Mouse (Mus musculus): Measurements from ENCODE around the gene Myh10.
"Not testable (repeated sequence)": the region's sequence is repeated elsewhere in the genome, so short reads cannot be mapped to it uniquely, and the experiment has no call there.

The Myh10 gene

GRCm38 (mm10) chr11:68787222-68787621 lies 95.9 kb downstream of the Myh10 start:
- in situ Hi-C loops (cut with MboI; ENCODE audit: low sequenced_read_pairs) = no loop called here

- in situ Hi-C loops (cut with MboI; ENCODE audit: low sequenced_read_pairs) = no loop called here
These were observed 99.4 kb downstream of the Myh10 start for GRCm38 (mm10) chr11:68790720-68791119.

DNA sequence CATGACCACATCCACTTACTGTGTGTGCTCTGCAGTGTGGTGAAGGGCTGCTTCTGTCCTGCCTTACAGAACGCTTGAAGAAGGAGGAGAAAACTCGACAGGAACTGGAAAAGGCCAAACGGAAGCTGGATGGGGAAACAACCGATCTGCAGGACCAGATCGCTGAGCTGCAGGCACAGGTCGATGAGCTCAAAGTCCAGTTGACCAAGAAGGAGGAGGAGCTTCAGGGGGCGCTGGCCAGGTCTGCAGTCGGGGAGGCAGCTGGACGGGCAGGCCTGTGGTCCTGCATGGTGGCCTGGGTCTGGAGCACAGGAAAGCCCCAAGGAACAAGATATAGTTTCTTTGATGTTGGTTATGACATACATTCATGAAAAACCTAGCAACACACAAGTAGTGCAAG lies 100.4 kb downstream of the Myh10 start:
- in situ Hi-C loops (cut with MboI; ENCODE audit: low sequenced_read_pairs) = no loop called here

DNA sequence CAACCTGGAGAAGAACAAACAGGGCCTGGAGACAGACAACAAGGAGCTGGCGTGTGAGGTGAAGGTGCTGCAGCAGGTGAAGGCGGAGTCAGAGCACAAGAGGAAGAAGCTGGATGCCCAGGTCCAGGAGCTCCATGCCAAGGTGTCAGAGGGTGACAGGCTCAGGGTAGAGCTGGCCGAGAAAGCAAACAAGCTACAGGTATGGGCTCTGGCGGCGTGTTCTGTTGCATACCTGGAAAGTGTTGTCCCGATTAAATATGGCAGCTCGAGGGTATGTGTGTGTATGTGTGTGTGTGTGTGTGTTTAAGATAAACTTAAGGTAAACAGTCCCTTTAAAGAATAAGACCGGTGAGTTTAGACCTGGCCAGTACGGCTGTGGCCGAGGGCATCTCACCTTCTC lies 106.9 kb downstream of the Myh10 start:
- in situ Hi-C loops (cut with MboI; ENCODE audit: low sequenced_read_pairs) = no loop called here

DNA sequence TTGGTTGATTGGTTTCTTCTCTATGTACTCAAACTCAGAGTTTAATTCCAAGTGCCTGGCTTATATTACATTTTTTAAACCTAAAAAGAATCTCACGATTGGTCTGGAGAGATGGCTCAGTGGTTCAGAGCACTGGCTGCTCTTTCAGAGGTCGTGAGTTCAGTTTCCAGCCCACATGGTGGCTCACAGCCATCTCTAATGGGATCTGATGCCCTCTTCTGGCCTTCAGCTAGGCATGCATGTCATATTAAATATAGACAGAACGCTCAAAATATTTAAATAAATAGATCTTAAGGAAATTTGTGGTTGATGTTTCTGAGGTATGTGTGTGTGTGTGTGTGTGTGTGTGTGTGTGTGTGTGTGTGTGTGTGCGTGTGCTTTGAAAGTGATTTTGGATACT lies 113.8 kb downstream of the Myh10 start:
- in situ Hi-C loops (cut with MboI; ENCODE audit: low sequenced_read_pairs) = no loop called here

GRCm38 (mm10) chr11:68807787-68808186 lies 116.4 kb downstream of the Myh10 start:
- in situ Hi-C loops (cut with MboI; ENCODE audit: low sequenced_read_pairs) = no loop called here

GRCm38 (mm10) chr11:68811881-68812577 lies 120.7 kb downstream of the Myh10 start:
- in situ Hi-C loops (cut with MboI; ENCODE audit: low sequenced_read_pairs) = no loop called here

DNA sequence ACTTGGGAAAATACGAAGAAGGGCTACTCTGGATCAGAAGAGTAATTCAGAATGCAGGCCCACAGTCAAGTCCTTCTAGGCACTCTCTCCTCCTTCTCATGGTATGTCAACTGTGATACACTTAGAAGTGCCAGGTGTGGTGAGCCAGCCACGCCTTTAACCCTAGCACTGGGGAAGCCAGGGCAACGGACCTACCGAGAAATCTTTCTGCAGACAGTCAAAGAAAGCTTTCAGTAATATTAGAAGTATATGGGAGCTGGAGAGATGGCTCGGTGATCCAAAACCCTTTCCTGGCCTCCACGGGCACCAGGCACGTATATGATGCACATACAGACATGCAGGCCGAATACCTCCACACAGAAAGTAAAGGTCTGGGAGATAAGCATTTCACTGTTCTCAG lies 127.1 kb downstream of the Myh10 start:
- in situ Hi-C loops (cut with MboI; ENCODE audit: low sequenced_read_pairs) = no loop called here

DNA sequence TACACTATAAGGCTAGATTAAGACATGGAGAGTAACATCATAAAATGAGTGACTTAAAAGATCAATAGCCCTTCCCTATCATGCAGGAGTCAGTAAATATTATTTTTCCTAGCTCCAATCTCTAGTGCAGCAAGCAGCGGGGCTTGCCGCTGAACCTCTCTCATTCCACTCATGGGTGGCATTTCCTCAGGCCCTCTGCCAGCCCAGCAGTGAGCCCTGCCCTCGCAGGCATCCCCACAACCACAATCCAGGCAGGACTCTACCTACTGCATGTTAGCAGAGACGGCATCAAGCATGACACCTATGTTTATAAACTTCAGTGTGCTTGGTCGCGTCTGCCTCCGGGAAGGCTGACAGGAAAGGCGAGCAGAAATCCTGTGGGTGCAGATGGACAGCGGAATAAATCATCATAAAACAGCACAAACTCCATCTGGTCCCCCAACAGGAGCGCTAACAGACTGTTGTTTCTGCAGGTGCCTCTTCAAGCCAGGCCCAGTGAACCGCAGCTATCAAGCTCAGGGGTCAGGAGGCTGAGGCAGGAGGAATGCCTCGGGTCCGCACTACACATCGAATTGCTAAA lies 128.0 kb downstream of the Myh10 start:
- in situ Hi-C loops (cut with MboI; ENCODE audit: low sequenced_read_pairs) = no loop called here

- in situ Hi-C loops (cut with MboI; ENCODE audit: low sequenced_read_pairs) = no loop called here
These were observed 131.0 kb downstream of the Myh10 start for GRCm38 (mm10) chr11:68822326-68822725.

DNA sequence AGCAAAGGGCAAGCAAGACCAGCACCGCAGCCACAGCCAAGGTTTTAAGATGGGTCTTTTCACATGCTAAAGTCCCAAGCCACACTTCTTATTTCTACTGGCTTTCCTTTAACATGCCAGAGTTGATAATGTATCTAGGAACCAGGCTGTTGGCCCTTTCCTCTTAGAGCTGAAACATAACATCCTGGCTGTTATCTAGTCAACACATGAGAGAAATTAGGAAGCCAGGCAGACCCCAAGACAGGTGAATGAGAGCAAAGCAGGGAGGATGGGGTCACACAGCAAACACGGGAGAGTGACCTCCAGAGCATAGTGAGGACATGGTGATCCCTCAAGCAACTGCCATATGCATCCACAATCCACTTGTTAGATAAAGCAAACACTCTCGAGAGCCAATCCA lies 135.4 kb downstream of the Myh10 start:
- in situ Hi-C loops (cut with MboI; ENCODE audit: low sequenced_read_pairs) = no loop called here

- in situ Hi-C loops (cut with MboI; ENCODE audit: low sequenced_read_pairs) = not testable (repeated sequence)
These were observed 140.2 kb downstream of the Myh10 start for GRCm38 (mm10) chr11:68831580-68831979.

DNA sequence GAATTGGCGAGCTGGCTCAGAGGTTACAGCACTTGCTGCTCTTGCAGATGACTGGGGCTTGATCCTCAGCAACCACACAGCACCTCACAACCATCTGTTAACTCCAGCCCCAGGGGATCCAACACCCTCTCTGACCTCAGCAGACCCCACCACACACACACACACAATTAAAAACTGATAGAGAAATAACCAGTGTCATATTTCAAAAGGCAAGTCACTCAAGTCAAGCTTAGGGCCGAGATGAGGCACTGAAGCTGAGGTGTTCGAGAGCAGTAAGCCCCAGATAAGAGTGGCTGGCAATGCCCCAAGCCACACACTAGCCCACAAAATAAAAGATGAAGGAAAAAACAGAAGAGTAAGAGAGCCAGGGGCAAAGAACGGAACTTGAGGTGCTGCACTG lies 141.4 kb downstream of the Myh10 start:
- in situ Hi-C loops (cut with MboI; ENCODE audit: low sequenced_read_pairs) = no loop called here

- in situ Hi-C loops (cut with MboI; ENCODE audit: low sequenced_read_pairs) = no loop called here
These were observed 142.2 kb downstream of the Myh10 start for GRCm38 (mm10) chr11:68833593-68833992.

DNA sequence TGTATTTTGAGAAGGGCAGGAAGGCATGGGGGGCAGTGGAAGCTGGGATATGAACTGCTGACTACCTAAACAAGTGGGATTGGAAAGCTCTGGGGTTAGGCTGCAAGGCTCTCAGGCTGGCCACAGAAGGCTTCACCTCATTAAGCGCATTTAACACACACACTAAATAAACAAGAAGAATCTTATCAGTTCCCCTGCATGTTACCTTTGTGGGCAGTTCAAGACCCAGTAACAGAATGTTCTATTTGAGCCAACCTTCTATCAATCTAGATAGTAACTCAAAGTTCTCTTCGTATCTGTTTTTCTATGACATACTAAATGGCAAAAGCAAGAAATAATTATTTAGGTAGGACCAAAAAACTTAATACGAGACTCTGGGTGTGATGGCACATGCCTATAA lies 143.7 kb downstream of the Myh10 start:
- in situ Hi-C loops (cut with MboI; ENCODE audit: low sequenced_read_pairs) = no loop called here

GRCm38 (mm10) chr11:68839606-68840005 lies 148.2 kb downstream of the Myh10 start:
- in situ Hi-C loops (cut with MboI; ENCODE audit: low sequenced_read_pairs) = no loop called here

- in situ Hi-C loops (cut with MboI; ENCODE audit: low sequenced_read_pairs) = no loop called here
These were observed 159.5 kb downstream of the Myh10 start for GRCm38 (mm10) chr11:68850862-68851261.

GRCm38 (mm10) chr11:68851644-68852485 lies 160.5 kb downstream of the Myh10 start:
- in situ Hi-C loops (cut with MboI; ENCODE audit: low sequenced_read_pairs) = no loop called here

DNA sequence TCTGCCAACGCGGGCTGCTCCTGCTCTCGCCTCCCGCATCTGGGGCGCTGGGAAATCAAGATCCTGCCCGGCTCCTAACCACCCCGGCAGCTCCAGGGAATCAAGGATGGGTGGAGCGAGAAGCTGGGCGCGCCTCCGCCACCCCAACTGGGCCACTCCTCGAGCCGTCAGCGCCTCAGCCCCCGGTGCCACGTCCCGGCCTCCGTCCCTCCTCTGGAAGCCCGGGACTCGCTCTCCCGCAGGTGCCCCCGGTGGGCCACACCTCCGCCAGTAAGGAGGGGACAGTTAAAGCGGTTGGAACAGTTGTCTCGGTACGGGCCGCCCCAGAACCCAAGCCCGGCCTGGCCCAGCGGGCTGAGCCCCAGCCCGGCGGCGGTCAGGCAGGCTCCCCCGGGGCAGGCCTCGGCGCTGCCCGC lies 161.1 kb downstream of the Myh10 start:
- in situ Hi-C loops (cut with MboI; ENCODE audit: low sequenced_read_pairs) = no loop called here

- in situ Hi-C loops (cut with MboI; ENCODE audit: low sequenced_read_pairs) = no loop called here
These were observed 161.6 kb downstream of the Myh10 start for GRCm38 (mm10) chr11:68852932-68853409.

DNA sequence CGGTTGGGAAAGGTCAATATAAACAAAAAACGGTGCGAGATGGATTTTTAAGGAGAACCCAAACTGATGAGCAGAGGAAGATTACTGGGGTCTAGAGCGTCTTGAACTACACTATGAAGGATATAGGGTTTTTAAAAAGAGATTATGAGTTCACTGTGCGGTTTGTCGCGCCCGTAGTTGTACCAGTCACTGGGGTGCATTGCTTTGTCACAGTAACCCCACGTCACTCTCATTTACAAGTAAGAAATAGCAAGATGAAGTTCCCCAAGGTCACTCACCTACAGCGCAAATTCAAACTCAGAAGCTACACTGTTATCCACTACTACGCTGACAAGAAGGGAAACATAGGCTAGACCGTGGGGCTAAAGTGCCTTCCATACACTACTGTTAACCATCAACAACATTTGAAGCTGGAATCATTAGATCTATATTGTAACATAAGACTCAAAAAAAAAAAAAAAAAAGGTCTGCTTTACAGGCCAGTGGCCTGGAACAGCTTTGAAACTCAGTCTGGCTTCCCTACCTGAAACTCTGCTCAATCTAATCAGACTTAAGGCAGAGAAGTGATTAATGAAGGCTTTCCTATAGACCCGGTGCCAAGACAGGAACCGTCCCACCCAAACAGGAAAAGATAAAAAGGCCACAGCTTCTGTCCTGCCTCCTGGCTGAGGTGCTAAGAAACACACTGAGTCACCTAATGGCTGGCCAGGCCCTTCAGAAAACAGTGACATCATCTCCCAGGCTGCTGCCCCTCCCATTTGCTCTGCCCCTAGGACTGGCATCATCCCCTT lies 162.4 kb downstream of the Myh10 start:
- in situ Hi-C loops (cut with MboI; ENCODE audit: low sequenced_read_pairs) = no loop called here

Data from CH12F3 (cell line).